Mouse (Mus musculus): ENCODE results near the gene Tanc2. TPM values are rescaled to one million over a fixed set of nuclear protein-coding genes. Genes with fewer than 3 reads are reported as not detected.

The Tanc2 gene
- total and polyA plus RNA-seq, 2 experiments from 2014 or later = 37.3 to 136 TPM

DNA sequence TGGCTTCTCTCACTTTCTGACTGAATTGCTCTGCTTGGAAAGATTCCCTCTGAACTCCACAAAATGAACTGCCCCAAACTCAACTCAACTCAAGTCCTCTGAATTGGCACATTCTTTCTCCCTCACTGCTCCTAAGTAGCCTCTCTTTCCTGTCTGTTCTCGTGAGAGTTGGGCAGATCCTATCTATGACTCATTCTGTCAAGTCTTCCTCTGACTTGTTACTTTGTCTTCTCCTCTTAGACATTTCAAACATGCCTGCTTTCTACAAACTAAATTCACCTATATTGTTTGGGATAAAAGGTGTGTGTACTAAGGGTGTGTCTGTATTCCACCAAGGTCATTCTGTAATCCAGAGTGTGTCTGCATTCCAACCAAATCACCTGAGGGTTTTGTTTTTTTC, 309.4 kb downstream of the Tanc2 start:
- ATAC-seq (ENCODE audit: low FRiP score) (no peak), DNase-seq (ENCODE audit: low spot score) (no peak)
- peaks cover 33% of the 10 kb centered on the region for H3K36me3 ChIP-seq (ENCODE audit: insufficient read depth, low read length)
- H3K4me2 ChIP-seq (ENCODE audit: low read depth, low read length, poor library complexity, severe bottlenecking) = no peak overlapping the region
- no peaks in the 10 kb centered on the region for H3K9me3 ChIP-seq (ENCODE audit: low read length)
- no peaks in the 10 kb centered on the region for H3K4me1 ChIP-seq (ENCODE audit: insufficient read depth, low read length)
- no peaks in the 10 kb centered on the region for H3K27me3 ChIP-seq (ENCODE audit: insufficient read depth, low read length)
- H3K4me3 ChIP-seq (ENCODE audit: low read depth, low read length) = no peak overlapping the region
- no peak for TF ChIP-seq CTCF (IDR thresholded peaks at IDR 0.05)
- H3K27ac ChIP-seq (ENCODE audit: low read depth, low read length) = no peak overlapping the region
- WGBS = 65% methylated on average over 1 of the region's 1 CpGs
- H3K9ac ChIP-seq (replicated peaks; ENCODE audit: low read length, poor library complexity, severe bottlenecking) = no peak overlapping the region

DNA sequence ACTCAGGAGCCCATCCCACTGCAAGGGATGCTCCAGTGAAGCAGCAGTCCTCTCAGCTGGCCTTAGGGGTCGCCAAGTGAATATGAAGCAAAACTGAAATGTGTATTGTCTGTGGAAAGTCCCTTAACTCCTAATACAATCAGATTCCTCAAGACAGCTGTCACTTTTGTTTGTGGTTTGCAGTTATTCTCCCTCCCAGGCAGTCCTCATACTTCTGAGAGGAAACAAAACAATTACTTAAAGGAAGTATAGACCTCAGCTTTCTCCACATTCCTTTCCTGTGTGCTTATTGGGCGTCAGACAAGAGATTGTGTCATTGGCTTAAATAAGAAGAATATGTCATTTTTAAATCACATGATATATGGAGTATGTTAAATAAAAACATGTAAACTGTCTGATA, 311.7 kb downstream of the Tanc2 start:
- ATAC-seq (ENCODE audit: low FRiP score) = no peak

DNA sequence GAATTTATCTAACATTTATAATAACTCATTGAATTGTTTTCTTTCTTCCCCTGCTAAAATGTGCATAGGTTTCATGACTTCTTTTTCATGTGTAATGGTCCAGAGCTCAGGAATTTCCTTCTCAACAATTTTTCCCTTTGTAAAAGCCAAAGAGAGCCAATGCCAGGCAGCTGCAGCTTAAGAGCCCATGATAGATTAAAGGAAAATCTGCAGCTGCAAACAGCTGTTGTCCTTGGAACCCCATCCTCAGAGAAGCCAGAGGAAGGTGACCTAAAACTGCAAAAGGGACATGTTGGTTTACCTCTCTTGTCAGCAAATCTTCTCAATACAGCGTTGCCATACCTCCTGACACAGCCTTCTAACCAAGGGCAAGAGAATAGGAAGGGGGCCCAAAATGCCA, 313.2 kb downstream of the Tanc2 start:
- no peak overlapping the region for H3K9ac ChIP-seq (replicated peaks; ENCODE audit: low read length, poor library complexity, severe bottlenecking)
- WGBS = 83% methylated on average over 1 of the region's 1 CpGs
- TF ChIP-seq CTCF (IDR thresholded peaks at IDR 0.05) = no peak
- no peaks in the 10 kb centered on the region for H3K4me1 ChIP-seq (ENCODE audit: insufficient read depth, low read length)
- peaks cover 22% of the 10 kb centered on the region for H3K36me3 ChIP-seq (ENCODE audit: insufficient read depth, low read length)
- H3K4me3 ChIP-seq (ENCODE audit: low read depth, low read length) = no peak overlapping the region
- H3K4me2 ChIP-seq (ENCODE audit: low read depth, low read length, poor library complexity, severe bottlenecking) = no peak overlapping the region
- no peak for ATAC-seq (ENCODE audit: low FRiP score)
- H3K27ac ChIP-seq (ENCODE audit: low read depth, low read length) = no peak overlapping the region
- no peaks in the 10 kb centered on the region for H3K9me3 ChIP-seq (ENCODE audit: low read length)
- H3K27me3 ChIP-seq (ENCODE audit: insufficient read depth, low read length) = no peaks in the 10 kb centered on the region
- no peak for DNase-seq (ENCODE audit: low spot score)

More for the DNA sequence above, 311.7 kb downstream of the Tanc2 start:
- H3K27me3 ChIP-seq (ENCODE audit: insufficient read depth, low read length) = no peaks in the 10 kb centered on the region
- no peaks in the 10 kb centered on the region for H3K4me1 ChIP-seq (ENCODE audit: insufficient read depth, low read length)
- H3K4me3 ChIP-seq (ENCODE audit: low read depth, low read length) = no peak overlapping the region
- peaks cover 31% of the 10 kb centered on the region for H3K36me3 ChIP-seq (ENCODE audit: insufficient read depth, low read length)
- H3K4me2 ChIP-seq (ENCODE audit: low read depth, low read length, poor library complexity, severe bottlenecking) = no peak overlapping the region
- 75% methylated on average over 2 of the region's 2 CpGs for WGBS
- TF ChIP-seq CTCF (IDR thresholded peaks at IDR 0.05) = no peak
- H3K27ac ChIP-seq (ENCODE audit: low read depth, low read length) = no peak overlapping the region
- DNase-seq (ENCODE audit: low spot score) = no peak
- H3K9me3 ChIP-seq (ENCODE audit: low read length) = no peaks in the 10 kb centered on the region
- H3K9ac ChIP-seq (replicated peaks; ENCODE audit: low read length, poor library complexity, severe bottlenecking) = no peak overlapping the region

DNA sequence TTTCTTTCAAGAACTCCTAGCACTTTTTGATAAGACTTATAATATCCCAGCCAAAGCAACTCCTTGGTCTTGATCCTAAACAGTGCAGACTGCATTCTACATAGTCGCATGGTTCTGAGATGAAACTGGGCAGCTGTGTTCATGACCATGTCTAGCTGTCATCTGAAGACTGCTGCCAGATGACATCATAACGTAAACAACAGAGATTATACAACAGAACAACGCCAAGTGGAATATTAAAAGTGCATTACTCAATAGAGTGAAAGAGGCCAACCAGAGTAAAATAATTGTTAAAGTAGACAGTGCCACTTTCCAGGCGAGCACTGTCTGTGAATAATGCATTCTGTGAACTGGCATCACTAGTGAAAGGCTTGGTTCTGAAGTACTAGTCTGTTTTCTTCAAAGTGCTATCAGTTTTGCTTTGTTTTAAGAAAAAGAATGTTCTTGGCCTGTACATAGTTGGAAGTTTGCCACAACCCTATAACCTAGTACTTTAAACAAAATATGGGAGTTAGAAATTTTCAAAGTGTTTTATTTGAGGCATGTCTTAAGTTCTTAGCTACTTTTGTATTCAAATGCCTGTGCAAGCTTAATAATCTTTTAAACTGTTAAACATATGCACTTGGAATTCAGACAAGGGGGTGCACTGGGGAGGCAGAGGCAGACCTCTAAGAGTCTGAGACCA, 315.9 kb downstream of the Tanc2 start:
- no peak for TF ChIP-seq CTCF (IDR thresholded peaks at IDR 0.05)
- no peaks in the 10 kb centered on the region for H3K4me1 ChIP-seq (ENCODE audit: insufficient read depth, low read length)
- no peak overlapping the region for H3K27ac ChIP-seq (ENCODE audit: low read depth, low read length)
- no peak overlapping the region for H3K4me2 ChIP-seq (ENCODE audit: low read depth, low read length, poor library complexity, severe bottlenecking)
- no peak for ATAC-seq (ENCODE audit: low FRiP score)
- no peaks in the 10 kb centered on the region for H3K9me3 ChIP-seq (ENCODE audit: low read length)
- WGBS = 77% methylated on average over 4 of the region's 4 CpGs
- H3K36me3 ChIP-seq (ENCODE audit: insufficient read depth, low read length) = peaks cover 25% of the 10 kb centered on the region; the same call in 1 of the 2 replicates
- no peak overlapping the region for H3K4me3 ChIP-seq (ENCODE audit: low read depth, low read length)
- no peak overlapping the region for H3K9ac ChIP-seq (replicated peaks; ENCODE audit: low read length, poor library complexity, severe bottlenecking)
- no peak for DNase-seq (ENCODE audit: low spot score)
- H3K27me3 ChIP-seq (ENCODE audit: insufficient read depth, low read length) = no peaks in the 10 kb centered on the region

DNA sequence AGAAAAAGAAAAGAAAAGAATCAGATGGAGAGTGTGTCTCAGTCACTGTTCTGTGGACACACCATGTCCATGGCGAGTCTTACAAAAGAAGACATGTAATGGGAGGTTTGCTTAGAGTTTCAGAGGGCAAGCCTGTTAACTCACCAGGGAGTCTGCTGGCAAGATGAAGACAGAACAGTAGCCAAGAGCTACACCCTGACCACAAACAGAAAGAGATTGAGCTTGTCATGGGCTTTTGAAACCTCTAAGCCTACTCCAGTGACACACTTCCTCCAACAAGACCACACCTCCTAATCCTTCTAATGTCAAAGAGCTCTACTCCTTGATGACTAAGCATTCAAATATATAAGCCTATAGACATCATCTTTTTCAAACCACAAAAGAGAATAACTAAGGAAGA, 317.6 kb downstream of the Tanc2 start:
- WGBS = 79% methylated on average over 1 of the region's 1 CpGs
- H3K9ac ChIP-seq (replicated peaks; ENCODE audit: low read length, poor library complexity, severe bottlenecking) = no peak overlapping the region

DNA sequence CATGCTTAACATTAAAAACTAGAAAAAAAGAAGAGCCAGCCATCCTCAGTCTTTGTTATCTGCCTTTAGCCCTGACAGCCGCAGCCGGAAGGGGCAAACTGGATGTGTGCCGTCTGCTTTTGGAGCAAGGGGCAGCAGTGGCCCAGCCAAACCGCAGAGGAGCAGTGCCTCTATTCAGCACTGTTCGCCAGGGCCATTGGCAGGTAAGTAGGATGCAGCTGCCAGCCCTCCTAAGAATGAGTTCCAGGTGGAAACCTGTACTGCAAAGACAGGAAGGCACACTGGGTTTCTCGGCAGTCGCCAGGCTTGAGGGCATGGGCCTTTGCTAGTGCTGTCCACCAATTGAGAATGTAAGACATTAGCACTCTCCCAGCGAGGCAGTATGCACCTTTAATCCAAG, 319.1 kb downstream of the Tanc2 start:
- DNase-seq (ENCODE audit: low spot score) = no peak
- Histone ChIP-seq H3K9me3 (ENCODE audit: low read length) (no peaks in the 10 kb centered on the region), H3K36me3 (ENCODE audit: insufficient read depth, low read length) (peaks cover 23% of the 10 kb centered on the region; the same call in 1 of the 2 replicates), H3K4me2 (ENCODE audit: low read depth, low read length, poor library complexity, severe bottlenecking) (no peak overlapping the region), H3K4me3 (ENCODE audit: low read depth, low read length) (no peak overlapping the region), H3K27me3 (ENCODE audit: insufficient read depth, low read length) (no peaks in the 10 kb centered on the region), H3K9ac (replicated peaks; ENCODE audit: low read length, poor library complexity, severe bottlenecking) (no peak overlapping the region), H3K4me1 (ENCODE audit: insufficient read depth, low read length) (no peaks in the 10 kb centered on the region), H3K27ac (ENCODE audit: low read depth, low read length) (no peak overlapping the region)
- WGBS = 81% methylated on average over 8 of the region's 8 CpGs
- no peak for ATAC-seq (ENCODE audit: low FRiP score)
- TF ChIP-seq CTCF (IDR thresholded peaks at IDR 0.05) = no peak

More for the DNA sequence above, 317.6 kb downstream of the Tanc2 start:
- no peaks in the 10 kb centered on the region for H3K27me3 ChIP-seq (ENCODE audit: insufficient read depth, low read length)
- ATAC-seq (ENCODE audit: low FRiP score) (no peak), DNase-seq (ENCODE audit: low spot score) (no peak)
- peaks cover 20% of the 10 kb centered on the region; the same call in 1 of the 2 replicates for H3K36me3 ChIP-seq (ENCODE audit: insufficient read depth, low read length)
- H3K9me3 ChIP-seq (ENCODE audit: low read length) = no peaks in the 10 kb centered on the region
- H3K4me2 ChIP-seq (ENCODE audit: low read depth, low read length, poor library complexity, severe bottlenecking) = no peak overlapping the region
- no peaks in the 10 kb centered on the region for H3K4me1 ChIP-seq (ENCODE audit: insufficient read depth, low read length)
- no peak overlapping the region for H3K27ac ChIP-seq (ENCODE audit: low read depth, low read length)
- H3K4me3 ChIP-seq (ENCODE audit: low read depth, low read length) = no peak overlapping the region
- no peak for TF ChIP-seq CTCF (IDR thresholded peaks at IDR 0.05)
